Mouse (Mus musculus) forebrain, embryonic 11.5 days (tissue): ENCODE measurements at regions not wholly inside any gene's neighbourhood (a gene's known extent, or its start where the extent isn't known, plus 50 kb on each side); places are given as distances from the start of the nearest gene placed in this dataset.

Source experiments
- ATAC-seq: fragments of 200-750 bp; cut with Nextera tagmentation; replicated peaks from 2 replicates; pipeline ENCODE4 v1.8.0; 2017; ENCODE audit warnings: moderate TSS enrichment; ENCODE audit not compliant: low FRiP score
- DNase-seq: peaks from one replicate; pipeline ENCODE4 v3.0.0-alpha.2; 2017; ENCODE audit warnings: low spot score
- H3K27ac ChIP-seq: fragments of 300-500 bp; sonication (generic); 2 replicates; pipeline ENCODE4 v1.5.1; 2014; ENCODE audit warnings: low read depth, low read length
- H3K27me3 ChIP-seq: fragments of 300-500 bp; sonication (generic); 2 replicates; pipeline ENCODE4 v1.6.1; 2014; ENCODE audit warnings: mild to moderate bottlenecking, low read length, mixed read lengths; ENCODE audit not compliant: control insufficient read depth, insufficient read depth
- H3K36me3 ChIP-seq: fragments of 300-500 bp; sonication (generic); 2 replicates; pipeline ENCODE4 v1.6.1; 2014; ENCODE audit warnings: mild to moderate bottlenecking, low read length, moderate library complexity, mixed read lengths; ENCODE audit not compliant: control insufficient read depth, insufficient read depth
- H3K4me1 ChIP-seq: fragments of 300-500 bp; sonication (generic); replicated peaks from 2 replicates; pipeline ENCODE4 v1.6.1; 2014; ENCODE audit warnings: low read length, mixed read lengths; ENCODE audit not compliant: control insufficient read depth, insufficient read depth
- H3K4me2 ChIP-seq: fragments of 300-500 bp; sonication (generic); 2 replicates; pipeline ENCODE4 v1.6.1; 2014; ENCODE audit warnings: low read depth, mild to moderate bottlenecking, low read length, moderate library complexity, mixed read lengths; ENCODE audit not compliant: severe bottlenecking
- H3K4me3 ChIP-seq: fragments of 300-500 bp; sonication (generic); 2 replicates; pipeline ENCODE4 v1.5.1; 2014; ENCODE audit warnings: low read depth, low read length
- H3K9ac ChIP-seq: fragments of 300-500 bp; sonication (generic); 2 replicates; pipeline ENCODE4 v1.6.1; 2014; ENCODE audit warnings: low read length
- H3K9me3 ChIP-seq: fragments of 300-500 bp; sonication (generic); 2 replicates; pipeline ENCODE4 v1.6.1; 2016; ENCODE audit warnings: low read length, mixed read lengths; ENCODE audit not compliant: control insufficient read depth
- WGBS: fragments of 180-500 bp; shearing (Covaris S2); extraction: QIAGEN DNeasy Blood & Tissue Kit; methylation state at CpG from one replicate; pipeline ENCODE4 v1.1.7; 2014; 5-methylcytosine and 5-hydroxymethylcytosine counted together

GRCm38 (mm10) chr4:25389542-25389941, 107.9 kb upstream of the Ufl1 start:
- Histone ChIP-seq H3K9me3 (no peaks in the 10 kb centered on the region), H3K27me3 (no peaks in the 10 kb centered on the region), H3K27ac (no peak overlapping the region), H3K36me3 (no peaks in the 10 kb centered on the region), H3K4me3 (no peak overlapping the region), H3K4me2 (no peak overlapping the region), H3K4me1 (no peaks in the 10 kb centered on the region), H3K9ac (no peak overlapping the region)
- 81% methylated on average over 5 of the region's 5 CpGs for WGBS
- no peak for DNase-seq
- no peak for ATAC-seq

GRCm38 (mm10) chr4:25372041-25372440, 90.4 kb upstream of the Ufl1 start:
- WGBS = 85% methylated on average over 4 of the region's 4 CpGs

GRCm38 (mm10) chr4:25364402-25364801, 82.8 kb upstream of the Ufl1 start:
- Histone ChIP-seq H3K27me3 (no peaks in the 10 kb centered on the region), H3K4me1 (no peaks in the 10 kb centered on the region), H3K9ac (no peak overlapping the region), H3K27ac (no peak overlapping the region), H3K4me2 (no peak overlapping the region), H3K36me3 (no peaks in the 10 kb centered on the region), H3K9me3 (no peaks in the 10 kb centered on the region), H3K4me3 (no peak overlapping the region)
- ATAC-seq (no peak), DNase-seq (no peak)

More at GRCm38 (mm10) chr4:25372041-25372440, 90.4 kb upstream of the Ufl1 start:
- Histone ChIP-seq H3K4me3 (no peak overlapping the region), H3K9ac (no peak overlapping the region), H3K36me3 (no peaks in the 10 kb centered on the region), H3K9me3 (no peaks in the 10 kb centered on the region), H3K4me2 (no peak overlapping the region), H3K27ac (no peak overlapping the region), H3K27me3 (no peaks in the 10 kb centered on the region), H3K4me1 (no peaks in the 10 kb centered on the region)
- DNase-seq (no peak), ATAC-seq (no peak)

- H3K4me2 ChIP-seq = no peak overlapping the region
- no peaks in the 10 kb centered on the region for H3K27me3 ChIP-seq
- H3K36me3 ChIP-seq = no peaks in the 10 kb centered on the region
- no peaks in the 10 kb centered on the region for H3K4me1 ChIP-seq
- WGBS = 89% methylated on average over 1 of the region's 1 CpGs
- DNase-seq (no peak), ATAC-seq (no peak)
- H3K9ac ChIP-seq = no peak overlapping the region
- H3K4me3 ChIP-seq = no peak overlapping the region
- no peak overlapping the region for H3K27ac ChIP-seq
- H3K9me3 ChIP-seq = no peaks in the 10 kb centered on the region
Measured at GRCm38 (mm10) chr4:25337638-25338037, 56.0 kb upstream of the Ufl1 start.
